Mouse (Mus musculus) liver, adult (tissue): ENCODE results near the gene Tcea3.

ENCODE experiments used
- GATA4 ChIP-seq: IDR thresholded peaks from 2 replicates; pipeline ENCODE4 v1.6.1; 2014; ENCODE audit warnings: mild to moderate bottlenecking, low read length; ENCODE audit not compliant: insufficient replicate concordance

The Tcea3 gene

DNA sequence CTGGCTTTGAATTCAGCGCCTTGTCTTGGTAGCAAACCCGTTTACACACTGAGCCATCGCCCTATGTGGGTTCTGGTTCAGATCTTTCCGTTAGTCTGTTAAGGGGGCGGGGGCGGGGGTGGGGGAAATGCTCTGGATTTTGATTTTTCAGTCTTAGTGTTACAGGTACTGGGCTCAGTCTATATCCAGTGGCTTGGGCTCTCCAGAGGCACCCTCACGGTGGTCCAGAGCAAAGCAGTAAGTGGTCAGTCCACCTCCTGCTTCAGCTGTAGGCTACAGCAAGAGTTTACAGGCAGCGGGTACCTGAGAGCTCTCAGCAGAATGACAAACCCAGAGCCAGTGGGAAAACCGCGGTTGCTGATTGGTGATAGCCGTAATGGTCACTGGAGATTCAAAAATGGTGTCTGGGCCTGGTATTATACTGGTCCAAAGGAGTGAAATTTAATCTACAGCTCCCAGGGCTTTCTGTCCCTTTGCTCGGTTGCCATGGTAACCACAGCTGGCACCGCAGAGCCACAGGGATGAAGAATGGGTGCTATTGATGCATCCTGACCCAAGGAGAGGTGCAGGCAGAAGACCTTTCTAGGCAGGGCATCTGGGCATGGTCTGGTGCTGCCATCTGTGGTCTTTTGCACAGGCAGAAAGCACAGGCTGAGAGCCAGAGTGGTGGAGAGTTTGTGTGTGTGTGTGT is 23.8 kb upstream of the Tcea3 start:
- no peak for TF ChIP-seq GATA4

DNA sequence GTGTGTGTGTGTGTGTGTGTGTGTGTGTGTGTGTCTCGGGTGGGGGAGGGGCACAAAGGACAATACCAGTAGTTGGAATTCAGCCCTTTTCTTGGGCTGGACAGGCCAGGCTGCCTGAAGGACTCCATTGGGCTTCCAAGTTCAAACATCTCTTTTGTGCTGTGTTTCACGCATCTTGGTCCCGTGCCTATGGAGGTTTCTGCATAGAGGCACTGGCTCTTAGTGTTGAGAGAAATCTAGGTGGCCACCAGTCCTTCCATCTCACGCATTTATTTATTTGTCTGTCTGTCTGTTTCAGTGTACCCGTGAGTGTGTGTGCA is 23.3 kb upstream of the Tcea3 start:
- TF ChIP-seq GATA4, result no peak

DNA sequence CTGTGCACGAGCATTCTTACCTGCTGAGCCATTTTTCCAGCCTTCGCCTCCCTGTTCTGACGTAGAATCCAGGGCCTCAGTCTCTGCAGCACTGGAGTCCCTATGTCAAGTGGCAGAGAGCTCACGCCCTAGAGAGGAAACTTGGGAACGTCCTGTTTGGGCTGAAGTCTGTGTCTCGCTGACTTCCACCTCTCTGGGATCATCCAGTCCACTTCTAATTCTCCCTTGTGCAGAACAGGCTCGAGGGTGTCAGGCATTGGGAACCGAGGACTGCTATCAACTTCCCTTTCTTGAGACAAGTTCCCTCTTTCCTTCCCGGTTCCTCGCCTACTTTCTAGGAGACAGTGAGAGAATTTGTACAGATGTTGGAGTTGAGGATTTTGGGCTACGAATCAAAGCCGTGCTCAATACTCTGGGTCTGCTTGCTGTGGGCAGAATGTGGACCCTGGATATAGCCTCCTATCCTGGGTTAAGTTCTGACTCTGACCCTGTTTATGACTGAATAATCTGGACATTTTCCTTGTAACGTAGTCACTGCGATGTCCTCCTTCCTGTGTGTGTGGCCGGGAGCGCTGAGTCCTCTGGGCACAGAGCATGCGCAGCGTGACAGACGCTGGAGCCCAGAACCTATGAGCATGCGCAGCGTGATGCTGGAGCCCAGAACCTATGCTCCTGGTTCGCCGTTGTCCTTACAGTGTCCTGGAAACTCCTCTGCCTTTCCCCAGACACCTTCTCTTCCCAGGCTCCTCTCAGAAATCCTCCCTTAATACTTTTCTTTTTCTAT is 22.7 kb upstream of the Tcea3 start:
- no peak for TF ChIP-seq GATA4

DNA sequence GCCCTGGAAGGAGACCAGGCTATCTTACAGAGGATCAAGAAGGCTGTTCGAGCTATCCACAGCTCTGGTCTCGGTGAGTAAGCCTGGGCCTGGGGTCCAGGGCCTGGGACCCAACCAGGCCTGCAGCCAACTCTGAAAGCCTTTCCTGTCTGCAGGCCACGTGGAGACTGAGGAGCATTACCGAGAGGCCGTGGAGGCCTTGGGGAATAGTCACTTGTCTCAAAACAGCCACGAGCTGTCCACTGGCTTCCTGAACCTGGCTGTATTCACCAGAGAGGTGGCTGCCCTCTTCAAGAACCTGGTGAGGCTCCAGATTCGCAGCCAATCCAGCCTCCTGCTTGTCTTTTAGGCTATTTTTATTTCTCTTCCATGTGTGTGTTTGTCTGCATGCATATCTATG is 20.1 kb upstream of the Tcea3 start:
- TF ChIP-seq GATA4, result no peak

DNA sequence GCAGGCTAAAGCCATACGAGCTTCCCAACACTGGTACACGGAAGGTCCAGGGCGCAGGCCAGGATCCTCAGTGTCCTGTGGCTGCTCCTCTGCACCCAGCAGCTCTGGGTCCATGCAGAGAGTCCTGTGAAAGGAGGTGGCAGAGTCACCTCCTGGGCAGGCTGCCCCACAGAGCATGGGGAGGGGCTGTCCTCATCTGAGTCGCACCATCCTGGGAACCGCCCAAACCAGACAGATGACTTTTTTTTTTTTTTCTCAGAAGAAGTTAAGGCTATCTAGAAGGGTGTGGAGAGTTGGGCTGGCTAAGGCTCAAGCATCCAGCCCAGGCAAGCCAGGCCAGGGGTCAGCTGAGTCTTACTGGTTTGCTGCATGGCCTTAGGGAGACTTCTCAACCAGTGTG is 18.9 kb upstream of the Tcea3 start:
- TF ChIP-seq GATA4, result no peak

DNA sequence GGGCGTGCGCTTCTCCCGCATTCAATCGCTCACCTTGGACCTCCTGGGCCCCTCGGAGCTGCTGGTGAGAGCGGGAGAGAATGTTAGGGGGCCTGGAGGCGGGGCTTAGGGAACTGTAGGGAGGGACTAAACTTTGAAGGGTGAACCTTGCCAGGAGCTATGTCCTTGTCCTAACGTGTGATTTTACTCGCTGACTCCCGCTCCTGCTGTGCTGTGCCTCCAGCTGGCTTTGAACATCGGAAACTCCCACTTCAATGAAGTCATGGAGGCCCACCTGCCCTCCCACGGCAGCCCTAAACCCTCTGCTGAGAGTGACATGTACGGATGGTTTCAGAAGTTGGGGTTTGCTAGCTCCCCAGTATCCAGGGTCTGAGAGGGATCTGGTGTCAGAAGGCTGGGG is 8.9 kb upstream of the Tcea3 start:
- no peak for TF ChIP-seq GATA4

DNA sequence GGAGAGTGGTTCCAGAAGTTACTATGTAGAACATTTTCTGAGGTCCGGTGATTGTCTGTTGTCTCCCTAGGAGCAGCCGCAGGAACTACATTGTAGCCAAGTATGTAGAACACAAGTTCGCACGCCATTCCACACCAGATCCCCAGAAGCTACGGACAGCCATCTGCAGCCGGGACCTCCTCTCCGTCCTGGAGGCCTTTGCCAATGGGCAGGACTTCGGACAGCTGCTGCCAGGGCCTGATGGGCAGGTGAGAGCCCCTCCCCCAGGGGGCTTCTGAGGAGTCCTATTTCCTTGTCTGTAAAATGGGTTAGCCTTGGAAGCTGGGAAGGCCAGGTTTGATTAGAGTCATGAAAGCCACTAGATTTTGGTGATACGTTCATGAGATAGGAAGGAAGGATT is 8.4 kb upstream of the Tcea3 start:
- no peak for TF ChIP-seq GATA4

DNA sequence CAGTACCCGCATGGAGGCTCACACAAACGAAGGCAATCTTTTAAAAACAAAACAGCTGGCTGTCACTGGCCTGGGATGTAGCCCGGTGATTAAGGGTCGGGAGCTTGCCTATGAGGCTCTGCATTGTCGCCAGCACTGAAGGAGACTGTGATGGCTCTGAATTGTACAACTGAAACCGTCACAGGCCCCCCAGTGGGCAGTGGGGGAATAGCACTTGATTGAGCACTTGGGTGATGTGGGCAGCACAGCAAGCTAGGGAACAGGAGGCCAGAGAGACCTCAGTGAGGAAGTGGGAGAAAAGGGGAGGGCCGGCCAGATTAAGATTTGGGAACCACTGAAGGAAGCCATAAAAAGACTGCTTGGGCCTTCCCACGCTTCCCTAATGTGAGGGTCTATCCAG is 7.9 kb upstream of the Tcea3 start:
- no peak for TF ChIP-seq GATA4

DNA sequence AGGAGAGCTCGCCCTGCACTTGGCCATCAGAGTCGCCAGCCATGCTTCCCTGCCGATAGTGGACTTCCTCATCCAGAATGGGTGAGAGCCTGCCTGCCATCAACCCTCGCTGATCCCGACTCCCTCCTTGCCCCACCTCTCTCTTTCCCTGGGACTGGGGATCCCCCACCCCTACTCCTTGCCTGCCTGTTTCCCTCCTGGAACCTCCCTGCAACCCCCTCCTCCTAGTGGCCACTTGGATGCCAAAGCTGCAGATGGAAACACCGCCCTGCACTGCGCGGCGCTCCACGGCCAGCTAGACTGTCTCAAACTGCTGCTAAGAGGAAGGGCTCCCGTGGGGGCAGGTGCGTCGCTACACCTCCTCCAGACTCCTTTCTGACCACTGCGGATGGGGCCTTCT is 7.4 kb upstream of the Tcea3 start:
- no peak for TF ChIP-seq GATA4

DNA sequence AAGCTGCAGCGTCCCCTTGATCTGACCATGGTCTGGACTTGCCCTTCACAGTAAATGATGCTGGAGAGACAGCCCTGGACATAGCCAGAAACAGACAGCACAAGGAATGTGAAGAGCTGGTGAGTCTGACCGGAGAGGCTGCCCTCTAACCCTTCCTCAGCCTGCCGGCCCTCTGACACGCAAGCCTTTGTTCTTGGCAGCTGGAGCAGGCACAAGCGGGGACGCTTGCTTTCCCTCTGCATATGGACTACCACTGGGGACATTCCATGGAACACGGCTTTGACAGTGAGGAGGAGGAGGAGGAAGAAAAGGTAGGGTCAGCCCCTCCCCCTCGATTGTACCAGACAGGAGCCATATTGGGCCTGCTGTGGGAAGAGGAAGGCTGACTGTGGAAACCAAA is 6.6 kb upstream of the Tcea3 start:
- no peak for TF ChIP-seq GATA4

DNA sequence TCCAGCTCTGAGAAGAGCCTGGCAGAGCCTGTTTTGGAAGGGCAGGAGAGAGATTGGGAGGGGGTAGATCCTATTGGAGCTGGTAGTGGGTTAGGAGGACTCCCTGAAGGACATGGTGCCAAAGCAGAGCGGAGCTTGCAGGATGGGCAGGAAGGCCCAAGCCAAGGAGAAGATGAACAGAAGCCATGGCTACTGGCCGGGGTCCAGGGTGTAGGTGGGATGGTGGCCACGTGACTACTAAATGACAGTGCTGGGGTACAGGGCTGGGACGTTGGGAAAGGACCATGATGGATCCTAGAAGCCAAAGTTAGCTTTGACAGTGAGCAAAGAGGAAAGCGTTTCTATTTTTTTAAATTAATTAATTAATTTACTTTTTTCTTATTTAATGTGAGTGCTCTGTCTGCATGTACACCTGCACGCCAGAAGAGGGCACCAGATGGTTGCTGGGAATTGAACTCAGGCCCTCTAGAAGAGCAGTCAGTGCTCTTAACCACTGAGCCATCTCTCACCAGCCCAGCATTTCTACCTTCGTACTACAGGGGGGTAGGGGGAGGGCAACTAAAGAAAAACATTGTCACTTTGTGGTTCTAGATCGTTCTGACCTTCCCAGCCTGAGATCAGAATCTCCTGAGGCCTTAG is 5.3 kb upstream of the Tcea3 start:
- TF ChIP-seq GATA4, result no peak

DNA sequence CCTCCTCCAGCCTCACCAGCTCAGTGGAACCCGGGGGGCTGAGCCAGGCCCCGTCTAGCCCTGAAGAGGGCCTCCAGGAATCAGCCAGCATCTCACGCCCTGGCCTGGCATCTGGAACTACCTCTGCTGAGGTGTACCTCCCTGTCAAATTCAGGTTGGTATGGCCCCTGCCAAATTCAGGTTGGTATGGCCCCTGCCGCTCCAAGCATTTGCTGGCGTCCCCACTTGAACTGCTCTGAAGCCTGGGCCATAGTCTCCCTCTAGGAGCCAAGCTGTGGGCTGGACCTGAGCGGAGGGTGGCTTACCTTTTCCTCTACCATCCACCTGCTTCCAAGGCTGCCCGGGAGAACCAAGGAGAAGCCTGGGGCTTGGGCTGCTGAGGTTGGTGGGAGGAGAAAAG is 4.8 kb upstream of the Tcea3 start:
- no peak for TF ChIP-seq GATA4

DNA sequence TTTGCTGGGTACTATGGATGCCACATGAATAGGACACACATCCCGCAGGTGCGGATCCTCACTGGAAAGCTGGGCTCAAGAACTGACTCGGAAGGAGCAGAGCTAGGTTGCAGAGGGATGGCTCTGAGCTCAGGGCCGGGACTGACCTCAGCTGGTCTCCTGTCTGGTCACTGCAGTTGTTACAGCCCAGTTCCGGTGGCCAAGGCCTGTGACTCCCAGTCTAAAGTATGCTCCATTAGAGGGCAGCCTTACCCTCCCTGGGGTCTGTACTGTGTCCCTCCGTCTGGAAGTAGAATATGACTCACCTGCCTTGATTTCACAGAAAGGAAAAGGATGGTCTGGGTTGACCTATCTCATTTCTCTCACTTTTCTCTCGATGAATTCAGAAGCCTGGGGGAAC is 3.3 kb upstream of the Tcea3 start:
- no peak for TF ChIP-seq GATA4

DNA sequence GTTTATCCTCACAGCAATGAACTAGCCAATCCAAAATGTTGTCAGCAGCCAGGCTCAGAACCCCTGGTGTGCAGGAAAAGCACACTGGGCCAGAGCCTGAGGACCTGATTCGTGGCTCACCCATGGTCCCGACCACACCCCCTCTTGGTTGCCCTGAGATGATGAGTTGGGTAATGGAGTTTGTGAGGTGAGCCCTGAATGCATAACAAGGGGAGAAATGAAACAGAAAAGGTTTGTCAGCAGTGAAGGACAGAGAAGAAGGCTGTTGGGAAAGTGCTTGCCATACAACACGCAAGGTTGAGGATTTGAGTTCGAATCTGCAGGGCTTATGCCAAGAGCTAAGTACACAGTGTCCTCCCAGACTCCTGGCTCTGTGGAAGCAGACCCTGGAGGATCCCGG is 1.8 kb upstream of the Tcea3 start:
- no peak for TF ChIP-seq GATA4

DNA sequence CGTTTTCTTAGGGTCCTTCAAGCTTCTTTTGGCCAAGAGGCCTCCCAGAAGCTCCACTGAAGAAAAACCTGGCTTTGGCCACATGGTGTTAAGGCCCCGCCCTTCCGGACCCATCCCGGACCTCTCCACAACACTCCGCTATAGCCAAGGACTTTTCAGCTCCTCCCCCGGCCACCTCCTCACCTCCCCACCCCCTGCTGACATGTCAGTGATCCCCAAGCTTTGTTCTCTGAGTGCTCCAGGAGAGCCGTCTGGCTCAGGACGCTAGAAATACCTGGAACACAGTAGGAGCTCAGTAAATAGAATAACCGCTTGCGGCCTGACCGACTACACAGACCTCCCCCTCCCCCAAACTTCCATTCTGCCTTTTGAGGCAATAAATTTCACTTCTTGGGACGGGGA is 960 bp upstream of the Tcea3 start:
- TF ChIP-seq GATA4, result no peak

DNA sequence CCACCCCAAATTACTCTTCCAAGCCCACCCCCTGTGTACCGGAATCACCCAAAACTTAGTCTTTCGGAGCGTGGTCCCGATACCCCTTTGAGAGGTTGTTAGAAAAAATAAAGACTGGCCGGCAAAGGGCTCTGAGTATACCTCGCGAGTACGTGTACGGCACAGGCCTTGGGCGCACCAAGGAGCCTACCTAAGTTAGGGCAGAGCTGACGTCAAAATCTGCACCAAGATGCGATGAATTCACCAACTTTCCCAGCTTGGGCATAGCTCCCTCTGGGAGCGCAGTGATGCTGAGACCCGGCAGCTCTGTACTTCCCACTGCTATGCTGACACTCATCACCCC is 172 bp upstream of the Tcea3 start:
- TF ChIP-seq GATA4, result no peak
